Mouse (Mus musculus): ENCODE measurements around the gene Slc22a21.

Gene Slc22a21

DNA sequence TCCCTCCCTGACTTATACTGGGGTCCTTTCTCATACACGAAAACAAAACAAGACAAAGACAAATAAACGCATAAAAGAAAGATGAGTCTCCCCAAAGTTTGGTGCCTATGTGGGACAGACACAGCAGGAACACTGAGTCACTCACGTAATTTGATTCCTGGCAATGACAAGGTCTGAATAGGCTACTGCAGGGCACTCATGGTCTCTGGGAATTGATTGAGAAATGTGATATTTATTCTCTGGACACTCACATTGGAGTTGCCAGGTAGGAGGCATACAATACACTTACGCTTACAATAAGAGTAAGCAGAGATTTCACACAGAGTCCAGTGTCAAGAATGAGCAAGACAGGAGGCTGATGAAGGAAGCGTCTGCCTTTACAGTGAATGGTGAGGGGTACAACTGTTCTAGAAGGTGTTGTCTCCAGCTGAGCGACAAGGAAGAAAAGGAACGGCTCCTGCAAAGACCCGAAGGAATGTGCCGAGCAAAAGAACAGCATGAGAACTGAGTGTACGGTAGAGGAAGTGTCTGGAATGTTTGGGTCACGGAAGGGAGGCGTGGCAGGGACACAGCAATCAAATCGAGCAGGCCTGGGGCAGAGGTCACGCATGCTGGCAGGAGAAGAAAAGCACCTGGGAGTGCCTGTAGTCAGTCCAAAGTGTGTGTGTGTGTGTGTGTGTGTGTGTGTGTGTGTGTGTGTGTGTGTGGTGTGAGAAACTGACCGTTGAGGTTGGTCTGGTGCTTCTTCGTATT is 76.2 kb downstream of the Slc22a21 start:
- DNase-seq (ENCODE audit: low read depth in 2 of 2, low spot score in 2 of 2), result no peak

DNA sequence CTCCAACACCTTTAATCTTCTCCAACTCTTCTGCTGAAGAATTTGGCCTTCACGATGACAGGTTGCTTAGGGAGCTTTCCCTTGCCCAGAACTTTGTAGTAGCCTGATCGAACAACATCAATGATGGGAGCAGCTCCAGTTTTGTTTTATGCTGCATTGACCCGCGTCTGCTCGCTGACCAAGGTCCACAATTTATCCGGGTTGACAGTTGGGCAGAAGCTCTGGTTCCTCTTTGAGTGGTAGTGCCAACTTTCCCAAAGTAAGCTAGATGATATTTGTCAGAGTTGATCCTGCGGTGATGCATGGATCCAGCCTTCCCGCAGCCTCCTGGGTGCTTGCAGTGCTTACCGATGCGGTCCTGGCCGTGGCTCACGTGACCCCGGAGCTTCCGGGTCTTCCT is 77.4 kb downstream of the Slc22a21 start:
- DNase-seq (ENCODE audit: low read depth in 2 of 2, low spot score in 2 of 2), result no peak

DNA sequence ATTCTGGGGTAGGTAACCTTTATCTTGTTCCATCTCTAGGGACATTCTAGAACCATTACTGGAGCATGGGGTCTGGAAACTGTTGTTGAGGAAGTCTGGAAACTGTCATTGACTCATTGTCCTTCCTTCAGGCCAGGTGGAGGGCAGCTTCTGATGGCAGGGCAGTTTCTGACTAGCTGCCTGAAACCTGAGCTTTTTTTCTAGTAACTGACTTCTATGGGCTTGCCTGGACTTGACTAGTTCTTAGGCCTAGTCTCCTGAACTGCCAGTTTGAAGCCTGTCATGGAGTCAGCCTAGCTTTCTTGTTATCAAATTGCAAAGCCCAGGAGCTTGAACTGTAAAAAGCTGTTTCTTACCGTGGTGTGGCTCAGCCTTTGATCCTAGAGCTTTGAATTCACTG is 79.1 kb downstream of the Slc22a21 start:
- no peak for DNase-seq (ENCODE audit: low read depth in 2 of 2, low spot score in 2 of 2)

DNA sequence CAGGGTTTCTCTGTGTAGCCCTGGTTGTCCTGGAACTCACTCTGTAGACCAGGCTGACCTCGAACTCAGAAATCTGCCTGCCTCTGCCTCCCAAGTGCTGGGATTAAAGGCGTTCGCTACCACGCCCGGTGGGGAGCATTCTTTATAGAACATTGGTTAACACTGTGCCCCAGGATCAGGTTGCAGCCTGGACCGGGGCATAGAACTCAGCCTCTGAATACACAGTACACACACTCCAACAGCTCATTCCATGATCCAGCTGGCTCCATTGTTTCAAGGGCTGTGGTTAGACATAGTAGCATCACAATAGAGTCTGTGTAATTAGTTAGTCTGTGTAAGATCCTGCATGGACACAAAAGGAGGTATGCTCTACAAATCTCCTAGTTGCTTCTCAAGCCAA is 80.2 kb downstream of the Slc22a21 start:
- no peak for DNase-seq (ENCODE audit: low read depth in 2 of 2, low spot score in 2 of 2)
